Comparison of ENCODE assay signal across 8 mouse cellular contexts in genomic region chr17:70848511-70849398, GRCm38 (mm10). TPM values are rescaled to one million over a fixed set of nuclear protein-coding genes. Genes with fewer than 3 reads are reported as not detected.
DNase-seq lines count a peak whose midpoint lies in the region; ATAC-seq and TF ChIP-seq lines count a peak whose summit lies in the region.

No protein-coding gene starts in this region.

- no peak for TF ChIP-seq CTCF in embryonic fibroblast, embryonic 13.5 days (IDR thresholded peaks at IDR 0.05; ENCODE audit: borderline replicate concordance, insufficient read depth, low read length)
- TF ChIP-seq CTCF in heart, postnatal 0 days (IDR thresholded peaks at IDR 0.05; ENCODE audit: low read depth) = no peak
- peak; percentile 1; the same call in 1 of the 2 replicates for TF ChIP-seq CTCF in stomach, postnatal 0 days (IDR thresholded peaks at IDR 0.05; ENCODE audit: low read depth)

- H3K9me3 ChIP-seq in heart, postnatal 0 days (replicated peaks; ENCODE audit: control insufficient read depth, low read length) = no peaks in the 10 kb centered on the region
- H3K9me3 ChIP-seq in limb, embryonic 10.5 days (replicated peaks) = no peaks in the 10 kb centered on the region
- H3K9me3 ChIP-seq in midbrain, embryonic 11.5 days (ENCODE audit: control insufficient read depth, low read length) = no peaks in the 10 kb centered on the region
- no peaks in the 10 kb centered on the region for H3K9me3 ChIP-seq in stomach, postnatal 0 days (ENCODE audit: control insufficient read depth, low read length)

- H3K36me3 ChIP-seq in heart, postnatal 0 days (replicated peaks; ENCODE audit: control insufficient read depth, insufficient read depth, low read length) = peaks cover 8% of the 10 kb centered on the region; the same call in 1 of the 2 replicates
- H3K36me3 ChIP-seq in limb, embryonic 10.5 days = peaks cover 27% of the 10 kb centered on the region
- H3K36me3 ChIP-seq in midbrain, embryonic 11.5 days (ENCODE audit: control insufficient read depth, insufficient read depth, low read length) = peaks cover 6% of the 10 kb centered on the region; the same call in 1 of the 2 replicates
- H3K36me3 ChIP-seq in stomach, postnatal 0 days (ENCODE audit: control insufficient read depth, insufficient read depth, low read length) = peaks cover 9% of the 10 kb centered on the region; the same call in 1 of the 2 replicates

- ATAC-seq in heart, postnatal 0 days (ENCODE audit: insufficient read depth, low read depth) = peak; percentile 33
- peak; percentile 8; the same call in 1 of the 2 replicates for ATAC-seq in midbrain, embryonic 11.5 days (ENCODE audit: low FRiP score)
- peak; percentile 18 for ATAC-seq in stomach, postnatal 0 days (ENCODE audit: low FRiP score, low TSS enrichment)

- H3K4me3 ChIP-seq in embryonic fibroblast, embryonic 13.5 days (ENCODE audit: insufficient read depth, low read length) = peak overlapping the region; percentile 90
- peak overlapping the region; percentile 63 for H3K4me3 ChIP-seq in heart, postnatal 0 days (ENCODE audit: low read depth, low read length)
- H3K4me3 ChIP-seq in limb, embryonic 10.5 days = peak overlapping the region; percentile 92
- peak overlapping the region; percentile 57 for H3K4me3 ChIP-seq in midbrain, embryonic 11.5 days (ENCODE audit: low read depth, low read length)
- peak overlapping the region; percentile 66 for H3K4me3 ChIP-seq in stomach, postnatal 0 days (ENCODE audit: low read depth, low read length)

- under 1% methylated on average over 23 of the region's 23 CpGs for WGBS in heart, postnatal 0 days
- WGBS in limb, embryonic 10.5 days = under 1% methylated on average over 23 of the region's 23 CpGs
- WGBS in midbrain, embryonic 11.5 days = under 1% methylated on average over 23 of the region's 23 CpGs
- 0% methylated on average over 23 of the region's 23 CpGs for WGBS in stomach, postnatal 0 days

- no peaks in the 10 kb centered on the region for H3K27me3 ChIP-seq in heart, postnatal 0 days (ENCODE audit: control insufficient read depth, insufficient read depth, low read length)
- H3K27me3 ChIP-seq in limb, embryonic 10.5 days (ENCODE audit: low read depth, poor library complexity, severe bottlenecking) = no peaks in the 10 kb centered on the region
- H3K27me3 ChIP-seq in midbrain, embryonic 11.5 days (ENCODE audit: control insufficient read depth, insufficient read depth, low read length) = no peaks in the 10 kb centered on the region
- no peaks in the 10 kb centered on the region for H3K27me3 ChIP-seq in stomach, postnatal 0 days (ENCODE audit: control insufficient read depth, insufficient read depth, low read length)

- peak; percentile 51 for TF ChIP-seq POLR2A in embryonic fibroblast, embryonic 13.5 days (IDR thresholded peaks at IDR 0.05; ENCODE audit: low read depth, low read length)

- H3K4me2 ChIP-seq in heart, postnatal 0 days (ENCODE audit: low read depth, low read length) = peak overlapping the region; percentile 91
- H3K4me2 ChIP-seq in midbrain, embryonic 11.5 days = peak overlapping the region; percentile 93
- peak overlapping the region; percentile 97 for H3K4me2 ChIP-seq in stomach, postnatal 0 days (replicated peaks; ENCODE audit: low read depth)

- TF ChIP-seq EP300 in heart, postnatal 0 days (IDR thresholded peaks at IDR 0.05; ENCODE audit: low read depth) = no peak
- TF ChIP-seq EP300 in stomach, postnatal 0 days (optimal IDR thresholded peaks at IDR 0.05) = no peak

- DNase-seq in left cerebral cortex, postnatal 4 days = peak; percentile 25
- no peak for DNase-seq in left cerebral cortex, postnatal 14 days (ENCODE audit: low spot score in 2 of 2)
- peak; percentile 82 for DNase-seq in heart, postnatal 0 days (ENCODE audit: low spot score)
- DNase-seq in limb, embryonic 10.5 days (ENCODE audit: low spot score) = peak; percentile 66
- DNase-seq in midbrain, embryonic 11.5 days (ENCODE audit: low spot score, missing footprints) = peak; percentile 94
- peak; percentile 75 for DNase-seq in stomach, postnatal 0 days (ENCODE audit: low spot score)
- no peak for DNase-seq in cerebellum, postnatal 25 days

- intact Hi-C loops in left cerebral cortex, postnatal 4 days (cut with DNase I) = no loop called here
- intact Hi-C loops in left cerebral cortex, postnatal 14 days (cut with DNase I) = no loop called here

- peaks cover 12% of the 10 kb centered on the region for H3K4me1 ChIP-seq in embryonic fibroblast, embryonic 13.5 days (ENCODE audit: control insufficient read depth, insufficient read depth, low read length)
- H3K4me1 ChIP-seq in heart, postnatal 0 days (ENCODE audit: control insufficient read depth, insufficient read depth) = peaks cover 4% of the 10 kb centered on the region; the same call in 1 of the 2 replicates
- peaks cover 45% of the 10 kb centered on the region for H3K4me1 ChIP-seq in limb, embryonic 10.5 days
- peaks cover 17% of the 10 kb centered on the region for H3K4me1 ChIP-seq in midbrain, embryonic 11.5 days (ENCODE audit: control insufficient read depth, insufficient read depth, low read length)
- peaks cover 4% of the 10 kb centered on the region for H3K4me1 ChIP-seq in stomach, postnatal 0 days (replicated peaks; ENCODE audit: control insufficient read depth, insufficient read depth)

- peak overlapping the region; percentile 98 for H3K27ac ChIP-seq in embryonic fibroblast, embryonic 13.5 days (ENCODE audit: insufficient read depth, low read length)
- peak overlapping the region; percentile 94 for H3K27ac ChIP-seq in heart, postnatal 0 days (ENCODE audit: low read depth)
- peak overlapping the region; percentile 99 for H3K27ac ChIP-seq in limb, embryonic 10.5 days
- H3K27ac ChIP-seq in midbrain, embryonic 11.5 days (ENCODE audit: low read depth, low read length) = peak overlapping the region; percentile 92
- peak overlapping the region; percentile 98 for H3K27ac ChIP-seq in stomach, postnatal 0 days (replicated peaks)

- peak overlapping the region; percentile 64 for H3K9ac ChIP-seq in heart, postnatal 0 days (replicated peaks; ENCODE audit: low read depth, low read length)
- peak overlapping the region; percentile 79 for H3K9ac ChIP-seq in midbrain, embryonic 11.5 days (ENCODE audit: low read length)
- peak overlapping the region; percentile 87 for H3K9ac ChIP-seq in stomach, postnatal 0 days (ENCODE audit: low read length)

RNA-seq across cellular contexts. Expression of gene Tgif1, which starts 4.6 kb away (rescaled TPM):
- 1 to 10 TPM; 3.2 to 3.3 TPM for total RNA-seq in left cerebral cortex, postnatal 4 days (2021)
- 1 to 10 TPM; 2.1 to 3.4 TPM for total RNA-seq in left cerebral cortex, postnatal 14 days (2021)
- 95.7 and 100 TPM in 2 replicates for polyA plus RNA-seq in embryonic fibroblast, embryonic 13.5 days (2011; ENCODE audit: insufficient read length, low read depth, missing spikeins)
- total RNA-seq in heart, postnatal 0 days (2014; rRNA removed; ENCODE audit: low replicate concordance) = 7.8 and 12.9 TPM in 2 replicates
- 9.0 and 10.6 TPM in 2 replicates for polyA plus RNA-seq in heart, postnatal 0 days (2015; fragmentation: Nextera tagmentation; extraction: Ambion mirVana)
- polyA plus RNA-seq in limb, embryonic 10.5 days (2016; fragmentation: Nextera tagmentation; extraction: Ambion mirVana) = 105 and 132 TPM in 2 replicates
- 53.0 and 58.4 TPM in 2 replicates for polyA plus RNA-seq in midbrain, embryonic 11.5 days (2014; fragmentation: Nextera tagmentation; extraction: Ambion mirVana)
- polyA plus RNA-seq in stomach, postnatal 0 days (2015; fragmentation: Nextera tagmentation; extraction: Ambion mirVana) = 34.7 and 35.6 TPM in 2 replicates

Comparison
In these comparisons a context has a peak if more than half of its experiments do, and no peak if none do; other contexts are left out.
1. DNase-seq: peak in left cerebral cortex, postnatal 4 days (single experiment), heart, postnatal 0 days (single experiment), limb, embryonic 10.5 days (single experiment), midbrain, embryonic 11.5 days (single experiment) and stomach, postnatal 0 days (single experiment); none in left cerebral cortex, postnatal 14 days (0 of 2) and cerebellum, postnatal 25 days (0 of 2).
2. Peak in every context shown above with its lines, with median percentiles within 50 percentile points of each other: H3K27ac ChIP-seq, H3K4me3 ChIP-seq, ATAC-seq, H3K4me2 ChIP-seq and H3K9ac ChIP-seq.